Mouse (Mus musculus) bone marrow, adult 2 months (tissue): ENCODE data around the gene Rccd1.

Source experiments
- CTCF ChIP-seq: fragments of 200-500 bp; IDR thresholded peaks from 2 replicates; pipeline ENCODE4 v1.5.1; 2011; ENCODE audit warnings: low read length, control low read depth; ENCODE audit not compliant: control insufficient read depth, insufficient read depth
- POLR2A ChIP-seq: fragments of 200-500 bp; IDR thresholded peaks from 2 replicates; pipeline ENCODE4 v1.6.1; 2011; ENCODE audit warnings: low read depth, mild to moderate bottlenecking, control low read depth, low read length, borderline replicate concordance; ENCODE audit not compliant: control insufficient read depth

DNA sequence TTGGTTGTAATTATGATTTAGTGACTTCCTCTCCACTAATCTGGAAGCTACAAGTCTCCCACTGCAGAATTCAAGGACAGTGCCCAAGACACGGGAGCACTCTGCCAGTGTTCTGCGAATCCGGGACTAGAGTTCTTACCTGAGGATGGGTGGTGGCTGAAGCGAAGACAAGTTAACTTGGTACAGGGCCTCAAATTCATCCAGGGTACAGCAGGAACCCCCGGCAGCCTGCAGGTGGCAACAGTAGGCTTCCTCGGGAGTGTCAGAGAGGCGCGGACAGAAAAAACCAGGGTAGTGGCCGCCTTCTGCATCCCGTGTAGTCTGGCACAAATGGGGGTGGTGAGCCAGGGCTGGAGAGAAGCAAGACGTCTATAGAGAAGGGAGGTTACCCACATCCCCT lies 16.5 kb upstream of the Rccd1 start, which contains the start of gene Unc45a:
- TF ChIP-seq POLR2A (no peak), CTCF (peak; percentile 77)
